In genomic region chr9:22419877-22420276, GRCm38 (mm10) we compare ENCODE assay signal across 23 mouse cellular contexts. TPM values are rescaled to one million over a fixed set of nuclear protein-coding genes. Genes with fewer than 3 reads are reported as not detected.
A peak's percentile ranks its signal among the peaks of the same experiment; 100 is the strongest.
DNase-seq lines count a peak whose midpoint lies in the region; ATAC-seq and TF ChIP-seq lines count a peak whose summit lies in the region.
"Had no signal": no experiment of that assay in that cellular context is flagged by ENCODE, and none has a peak within 500 bp of the region (broad histone marks: within the 10 kb centered on the region; RNA-seq: fewer than 3 reads in every experiment).

No protein-coding gene starts in this region.

- DNase-seq in kidney, postnatal 14 days, result no peak
- DNase-seq in testis, postnatal 14 days (ENCODE audit: low spot score), result no peak
- no peak for DNase-seq in gastrocnemius, adult 8-10 months (ENCODE audit: low spot score in 2 of 2)
- DNase-seq in heart, adult 8-10 months (ENCODE audit: low spot score), result no peak
- DNase-seq: adrenal gland, adult 8-10 months; adrenal gland, postnatal 14 days; adrenal gland, postnatal 36 days had no signal

- 69% methylated on average over 3 of the region's 3 CpGs for WGBS in kidney, embryonic 14.5 days

- H3K9ac ChIP-seq in kidney, embryonic 14.5 days (ENCODE audit: low read depth, low read length), result no peak overlapping the region
- H3K9ac ChIP-seq: embryonic facial prominence, embryonic 12.5 days; forebrain, embryonic 13.5 days; forebrain, embryonic 15.5 days had no signal

- H3K27me3 ChIP-seq in kidney, embryonic 14.5 days (ENCODE audit: control insufficient read depth, insufficient read depth, low read length), result no peaks in the 10 kb centered on the region
- no peaks in the 10 kb centered on the region for H3K27me3 ChIP-seq in testis, adult 2 months (ENCODE audit: control insufficient read depth, insufficient read depth, low read length)
- H3K27me3 ChIP-seq: embryonic facial prominence, embryonic 12.5 days; forebrain, embryonic 13.5 days; forebrain, embryonic 15.5 days; Patski had no signal

- ATAC-seq in kidney, embryonic 14.5 days (ENCODE audit: low FRiP score, low TSS enrichment), result 0 out of 2 replicates have a peak, but pooled peaks have one; percentile 32
- ATAC-seq in megakaryocyte progenitor cell, adult 5-6 weeks (replicated peaks; ENCODE audit: poor library complexity), result peak; percentile 60
- ATAC-seq: activated CD4-positive, CD25-positive, alpha-beta regulatory T cell, adult 4 months; forebrain, embryonic 13.5 days; forebrain, embryonic 15.5 days; Patski had no signal

- H3K27ac ChIP-seq in kidney, embryonic 14.5 days (ENCODE audit: low read depth, low read length), result no peak overlapping the region
- peak overlapping the region; percentile 21; the same call in 1 of the 2 replicates for H3K27ac ChIP-seq in testis, adult 2 months (ENCODE audit: control insufficient read depth, insufficient read depth, low read depth, low read length)
- H3K27ac ChIP-seq: embryonic facial prominence, embryonic 10.5 days; embryonic facial prominence, embryonic 12.5 days; forebrain, embryonic 13.5 days; forebrain, embryonic 15.5 days had no signal

- H3K36me3 ChIP-seq in kidney, embryonic 14.5 days (ENCODE audit: control insufficient read depth, insufficient read depth, low read length), result no peaks in the 10 kb centered on the region
- no peaks in the 10 kb centered on the region for H3K36me3 ChIP-seq in testis, adult 2 months (ENCODE audit: control insufficient read depth, insufficient read depth, low read length)
- H3K36me3 ChIP-seq: embryonic facial prominence, embryonic 10.5 days; embryonic facial prominence, embryonic 12.5 days; forebrain, embryonic 15.5 days had no signal

- no peak for TF ChIP-seq CTCF in testis, adult 2 months (IDR thresholded peaks at IDR 0.05; ENCODE audit: control insufficient read depth, insufficient read depth, insufficient replicate concordance, low read depth, low read length)

- no peak for TF ChIP-seq POLR2A in testis, adult 2 months (IDR thresholded peaks at IDR 0.05; ENCODE audit: control insufficient read depth, low read depth, low read length)

- H3K4me3 ChIP-seq in kidney, embryonic 14.5 days (ENCODE audit: low read length), result no peak overlapping the region
- no peak overlapping the region for H3K4me3 ChIP-seq in testis, adult 2 months (ENCODE audit: control insufficient read depth, low read depth, low read length)
- H3K4me3 ChIP-seq: embryonic facial prominence, embryonic 10.5 days; embryonic facial prominence, embryonic 12.5 days; forebrain, embryonic 13.5 days; forebrain, embryonic 15.5 days had no signal

- no peak overlapping the region for H3K4me2 ChIP-seq in kidney, embryonic 14.5 days (replicated peaks; ENCODE audit: low read depth, low read length)
- H3K4me2 ChIP-seq: embryonic facial prominence, embryonic 12.5 days; forebrain, embryonic 13.5 days; forebrain, embryonic 15.5 days had no signal

- H3K9me3 ChIP-seq in kidney, embryonic 14.5 days (ENCODE audit: control insufficient read depth, low read length), result no peaks in the 10 kb centered on the region
- H3K9me3 ChIP-seq: embryonic facial prominence, embryonic 10.5 days; embryonic facial prominence, embryonic 12.5 days; forebrain, embryonic 13.5 days; forebrain, embryonic 15.5 days had no signal

- H3K4me1 ChIP-seq in kidney, embryonic 14.5 days (ENCODE audit: control insufficient read depth, insufficient read depth, low read length), result no peaks in the 10 kb centered on the region
- peaks cover 4% of the 10 kb centered on the region; the same call in 1 of the 2 replicates for H3K4me1 ChIP-seq in testis, adult 2 months (ENCODE audit: control insufficient read depth, insufficient read depth, low read length)
- H3K4me1 ChIP-seq: embryonic facial prominence, embryonic 12.5 days; forebrain, embryonic 13.5 days; forebrain, embryonic 15.5 days had no signal

RNA-seq across cellular contexts. Expression of gene 9530077C05Rik, which starts 8.6 kb away (rescaled TPM):
- polyA plus RNA-seq in kidney, embryonic 14.5 days (2014; fragmentation: Nextera tagmentation; extraction: Ambion mirVana), result 3.9 and 5.8 TPM in 2 replicates
- 43.0 and 44.2 TPM in 2 replicates for polyA plus RNA-seq in testis, adult 2 months (2012; rRNA removed)
- 2.1 and 2.5 TPM in 2 replicates for total RNA-seq in megakaryocyte progenitor cell, adult 5-6 weeks (2015)
- 2.2 and 5.4 TPM in 2 replicates for total RNA-seq in megakaryocyte progenitor cell, adult 5-6 weeks (2017)
- total RNA-seq in gastrocnemius, adult 8-10 months (2022), result under 1 TPM; 0.15 to 0.32 (median 0.19) TPM
- under 1 TPM; 0.47 to 0.90 (median 0.57) TPM for total RNA-seq in heart, adult 8-10 months (2022)

RNA-seq across cellular contexts. Expression of gene Anln, which starts 30.9 kb away (rescaled TPM):
- 34.6 and 54.3 TPM in 2 replicates for polyA plus RNA-seq in kidney, embryonic 14.5 days (2014; fragmentation: Nextera tagmentation; extraction: Ambion mirVana)
- 5.1 and 6.3 TPM in 2 replicates for polyA plus RNA-seq in testis, adult 2 months (2012; rRNA removed)
- 68.3 and 76.2 TPM in 2 replicates for total RNA-seq in megakaryocyte progenitor cell, adult 5-6 weeks (2015)
- 44.9 and 58.8 TPM in 2 replicates for total RNA-seq in megakaryocyte progenitor cell, adult 5-6 weeks (2017)
- total RNA-seq in gastrocnemius, adult 8-10 months (2022), result 1 to 10 TPM in 3 of 4 experiments, under 1 TPM in 1; 0.97 to 2.0 (median 1.7) TPM
- 1 to 10 TPM in 2 of 4 experiments, under 1 TPM in 2; 0.84 to 2.0 (median 1.1) TPM for total RNA-seq in heart, adult 8-10 months (2022)

RNA-seq across cellular contexts. Expression of gene Gm17545, which starts 34.2 kb away (rescaled TPM):
- polyA plus RNA-seq in kidney, embryonic 14.5 days (2014; fragmentation: Nextera tagmentation; extraction: Ambion mirVana), result not detected in 2 replicates
- polyA plus RNA-seq in testis, adult 2 months (2012; rRNA removed), result not detected in 2 replicates
- total RNA-seq in megakaryocyte progenitor cell, adult 5-6 weeks (2015), result not detected in 2 replicates
- not detected in 2 replicates for total RNA-seq in megakaryocyte progenitor cell, adult 5-6 weeks (2017)
- total RNA-seq in gastrocnemius, adult 8-10 months (2022), result not detected
- not detected for total RNA-seq in heart, adult 8-10 months (2022)
- total RNA-seq: adrenal gland, adult 18-20 months; adrenal gland, adult 8-10 months; adrenal gland, postnatal 14 days; adrenal gland, postnatal 36 days; ES-E14 had no signal
- polyA plus RNA-seq: activated CD4-positive, CD25-positive, alpha-beta regulatory T cell, adult 4 months; C2C12; cerebellum, adult 2 months; cortical plate, adult 2 months; embryonic facial prominence, embryonic 10.5 days; embryonic facial prominence, embryonic 12.5 days; embryonic facial prominence, embryonic 14.5 days; forebrain, embryonic 11.5 days; forebrain, embryonic 13.5 days; forebrain, embryonic 15.5 days; Patski had no signal

RNA-seq across cellular contexts. Expression of gene Rp9, which starts 49.7 kb away (rescaled TPM):
- 72.1 and 86.0 TPM in 2 replicates for polyA plus RNA-seq in kidney, embryonic 14.5 days (2014; fragmentation: Nextera tagmentation; extraction: Ambion mirVana)
- polyA plus RNA-seq in testis, adult 2 months (2012; rRNA removed), result 96.7 and 131 TPM in 2 replicates
- total RNA-seq in megakaryocyte progenitor cell, adult 5-6 weeks (2015), result 129 and 142 TPM in 2 replicates
- total RNA-seq in megakaryocyte progenitor cell, adult 5-6 weeks (2017), result 178 and 208 TPM in 2 replicates
- total RNA-seq in gastrocnemius, adult 8-10 months (2022), result 10 to 100 TPM; 34.1 to 41.6 (median 37.8) TPM
- total RNA-seq in heart, adult 8-10 months (2022), result 10 to 100 TPM; 41.3 to 47.6 (median 45.0) TPM

RNA-seq across cellular contexts. Expression of gene Bbs9, which starts 55.6 kb away (rescaled TPM):
- polyA plus RNA-seq in kidney, embryonic 14.5 days (2014; fragmentation: Nextera tagmentation; extraction: Ambion mirVana), result 6.2 and 12.3 TPM in 2 replicates
- 49.7 and 55.3 TPM in 2 replicates for polyA plus RNA-seq in testis, adult 2 months (2012; rRNA removed)
- 16.9 and 20.8 TPM in 2 replicates for total RNA-seq in megakaryocyte progenitor cell, adult 5-6 weeks (2015)
- 18.9 and 21.3 TPM in 2 replicates for total RNA-seq in megakaryocyte progenitor cell, adult 5-6 weeks (2017)
- 1 to 10 TPM; 8.7 to 10.0 (median 9.5) TPM for total RNA-seq in gastrocnemius, adult 8-10 months (2022)
- total RNA-seq in heart, adult 8-10 months (2022), result 10 to 100 TPM; 13.9 to 15.2 (median 14.9) TPM

Comparison
In these comparisons a context has a peak if more than half of its experiments do, and no peak if none do; other contexts are left out.
1. RNA of gene Anln, which starts 30.9 kb away (total RNA-seq): 44.9 to 76.2 TPM in megakaryocyte progenitor cell, adult 5-6 weeks; 0.97 to 2.0 TPM in gastrocnemius, adult 8-10 months and 0.84 to 2.0 TPM in heart, adult 8-10 months; every median in the first group is over 10 times any median in the second.